Mouse (Mus musculus): ENCODE measurements around the gene Ryr2. TPM values are rescaled to one million over a fixed set of nuclear protein-coding genes. Genes with fewer than 3 reads are reported as not detected.

The Ryr2 gene
- polyA plus RNA-seq (2012): 0.04 TPM in 1 of 2 replicates, not detected in the other

DNA sequence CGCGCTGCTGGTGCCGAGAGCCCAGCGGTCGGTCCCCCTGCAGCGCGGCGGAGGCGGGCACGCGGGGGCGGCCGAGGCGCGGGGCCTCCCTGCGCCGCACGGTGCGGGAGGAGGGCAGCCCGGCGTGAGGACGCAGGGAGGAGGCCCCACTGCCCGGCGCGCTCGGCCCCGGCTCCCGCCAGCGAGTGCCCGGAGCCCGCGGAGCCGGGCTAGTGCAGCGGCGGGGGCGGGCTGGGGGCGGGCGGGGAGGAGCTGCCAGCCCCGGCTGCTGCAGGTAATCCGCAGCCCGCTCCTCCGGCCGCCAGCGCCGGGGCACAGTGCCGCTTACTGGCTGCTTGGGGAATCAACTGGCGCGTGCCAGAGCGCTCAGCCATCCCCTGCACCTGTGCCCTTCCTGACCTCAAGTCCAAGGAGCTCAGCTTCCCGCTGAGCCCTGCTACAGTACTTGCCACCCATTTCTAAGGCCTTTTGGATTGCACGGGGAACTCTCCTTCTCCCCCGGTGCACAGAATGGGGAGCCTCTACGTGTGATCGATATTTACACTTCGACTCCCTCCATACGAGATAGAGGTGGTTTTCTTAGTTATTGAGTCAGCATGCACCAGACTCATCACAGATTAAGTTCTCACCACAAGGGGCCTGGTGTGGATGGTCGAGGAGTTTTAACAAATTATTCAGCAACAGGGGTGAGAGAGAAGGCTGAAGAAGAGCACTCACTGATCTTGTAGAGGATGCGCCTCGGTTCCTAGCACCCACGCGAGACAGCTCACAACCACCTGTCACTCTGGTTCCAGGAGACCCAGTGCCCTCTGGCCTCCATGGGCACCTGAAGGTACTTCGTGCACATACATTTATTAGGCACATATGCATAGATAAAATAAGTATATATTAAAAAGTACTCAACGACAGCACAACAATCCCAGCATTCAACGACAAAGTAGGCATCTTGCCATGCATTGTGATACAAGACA lies at the start of gene Ryr2:
Ryr2 (minus strand) TSS at position 284 of the 971 bp plus-strand sequence.

Other genes with a start within 250 kb of the Ryr2 start
- 14.1 and 14.8 TPM in 2 replicates for gene Mtr, start 151.2 kb upstream of the Ryr2 start, polyA plus RNA-seq (2012)
- 0.16 and 0.27 TPM in 2 replicates for gene Actn2, start 233.8 kb upstream of the Ryr2 start, polyA plus RNA-seq (2012)